Mouse (Mus musculus): ENCODE measurements around the gene Olfr187. TPM values are rescaled to one million over a fixed set of nuclear protein-coding genes. Genes with fewer than 3 reads are reported as not detected.

The Olfr187 gene
- polyA plus RNA-seq, 1 experiment from 2014 or later, result not detected

- H3K4me2 ChIP-seq, result no peak overlapping the region
- no peaks in the 10 kb centered on the region for H3K27me3 ChIP-seq
- no peak for ATAC-seq (replicated peaks; ENCODE audit: insufficient number of reproducible peaks, insufficient read depth, low FRiP score, low read depth)
- no peaks in the 10 kb centered on the region for H3K36me3 ChIP-seq
- H3K9me3 ChIP-seq (replicated peaks), result no peaks in the 10 kb centered on the region
- H3K4me3 ChIP-seq, result no peak overlapping the region
- H3K9ac ChIP-seq, result no peak overlapping the region
- no peaks in the 10 kb centered on the region for H3K4me1 ChIP-seq (replicated peaks)
- no peak overlapping the region for H3K27ac ChIP-seq
Measured at GRCm38 (mm10) chr16:59007146-59007545, 32.4 kb downstream of the Olfr187 start.

GRCm38 (mm10) chr16:58995057-58995456, 44.5 kb downstream of the Olfr187 start, which contains the start of gene Olfr183:
Olfr183 (plus strand) TSS chr16:58995357.
- 77% methylated on average over 2 of the region's 2 CpGs for WGBS
- Histone ChIP-seq H3K4me1 (replicated peaks) (no peaks in the 10 kb centered on the region), H3K4me2 (no peak within 1 kb of the TSS), H3K27ac (no peak within 1 kb of the TSS), H3K4me3 (no peak within 1 kb of the TSS), H3K27me3 (no peaks in the 10 kb centered on the region), H3K9ac (no peak within 1 kb of the TSS), H3K9me3 (replicated peaks) (no peaks in the 10 kb centered on the region), H3K36me3 (no peaks in the 10 kb centered on the region)
- ATAC-seq (replicated peaks; ENCODE audit: insufficient number of reproducible peaks, insufficient read depth, low FRiP score, low read depth), result no peak

Other genes with a start within 250 kb of the Olfr187 start
- gene Olfr173, start 239.5 kb downstream of the Olfr187 start, polyA plus RNA-seq (2015; fragmentation: Nextera tagmentation; extraction: Ambion mirVana), result not detected in 2 replicates
- gene Olfr175-ps1, start 213.0 kb downstream of the Olfr187 start, polyA plus RNA-seq (2015; fragmentation: Nextera tagmentation; extraction: Ambion mirVana), result not detected in 2 replicates
- gene Olfr177, start 165.0 kb downstream of the Olfr187 start, polyA plus RNA-seq (2015; fragmentation: Nextera tagmentation; extraction: Ambion mirVana), result not detected in 2 replicates
- not detected in 2 replicates for gene Olfr178, start 147.7 kb downstream of the Olfr187 start, polyA plus RNA-seq (2015; fragmentation: Nextera tagmentation; extraction: Ambion mirVana)
- gene Olfr181, start 111.0 kb downstream of the Olfr187 start, polyA plus RNA-seq (2015; fragmentation: Nextera tagmentation; extraction: Ambion mirVana), result not detected in 2 replicates
- not detected in 2 replicates for gene Olfr180, start 110.4 kb downstream of the Olfr187 start, polyA plus RNA-seq (2015; fragmentation: Nextera tagmentation; extraction: Ambion mirVana)
- not detected in 2 replicates for gene Olfr183, start 44.4 kb downstream of the Olfr187 start, polyA plus RNA-seq (2015; fragmentation: Nextera tagmentation; extraction: Ambion mirVana)
- gene Olfr186, start 9.5 kb downstream of the Olfr187 start, polyA plus RNA-seq (2015; fragmentation: Nextera tagmentation; extraction: Ambion mirVana), result not detected in 2 replicates
- gene Olfr190, start 38.2 kb upstream of the Olfr187 start, polyA plus RNA-seq (2015; fragmentation: Nextera tagmentation; extraction: Ambion mirVana), result not detected in 2 replicates
- not detected in 2 replicates for gene Olfr191, start 50.1 kb upstream of the Olfr187 start, polyA plus RNA-seq (2015; fragmentation: Nextera tagmentation; extraction: Ambion mirVana)
- gene Olfr193, start 72.1 kb upstream of the Olfr187 start, polyA plus RNA-seq (2015; fragmentation: Nextera tagmentation; extraction: Ambion mirVana), result not detected in 2 replicates
- not detected in 2 replicates for gene Olfr194, start 81.3 kb upstream of the Olfr187 start, polyA plus RNA-seq (2015; fragmentation: Nextera tagmentation; extraction: Ambion mirVana)
- gene Olfr195, start 107.3 kb upstream of the Olfr187 start, polyA plus RNA-seq (2015; fragmentation: Nextera tagmentation; extraction: Ambion mirVana), result not detected in 2 replicates
- gene Olfr196, start 130.7 kb upstream of the Olfr187 start, polyA plus RNA-seq (2015; fragmentation: Nextera tagmentation; extraction: Ambion mirVana), result not detected in 2 replicates
- gene Olfr198, start 163.8 kb upstream of the Olfr187 start, polyA plus RNA-seq (2015; fragmentation: Nextera tagmentation; extraction: Ambion mirVana), result not detected in 2 replicates
- not detected in 2 replicates for gene Olfr199, start 180.0 kb upstream of the Olfr187 start, polyA plus RNA-seq (2015; fragmentation: Nextera tagmentation; extraction: Ambion mirVana)
- not detected in 2 replicates for gene Olfr201, start 232.9 kb upstream of the Olfr187 start, polyA plus RNA-seq (2015; fragmentation: Nextera tagmentation; extraction: Ambion mirVana)
- not detected in 2 replicates for gene Olfr202, start 247.0 kb upstream of the Olfr187 start, polyA plus RNA-seq (2015; fragmentation: Nextera tagmentation; extraction: Ambion mirVana)

Data from heart, embryonic 15.5 days (tissue).